In the genomic region with DNA sequence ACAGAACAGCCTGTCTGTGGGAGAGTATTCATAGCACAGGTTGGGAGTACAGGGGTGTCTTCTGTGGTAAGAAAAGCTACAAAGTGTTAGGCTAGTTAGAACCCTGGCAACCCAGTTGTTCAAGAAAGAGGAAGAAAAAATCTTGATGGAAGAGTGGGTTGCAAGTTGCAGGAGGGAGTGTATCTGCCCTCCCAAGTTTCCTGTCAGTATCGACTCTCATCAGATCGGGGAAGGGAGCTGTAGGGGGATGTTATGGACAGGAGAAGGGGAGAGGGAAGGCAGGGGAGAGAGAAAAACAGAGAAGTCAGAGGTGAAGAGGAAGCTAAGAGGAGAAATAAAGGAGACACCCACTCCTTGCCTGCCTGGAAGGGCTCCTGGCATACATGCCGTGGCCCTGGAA, we compare ENCODE assay signal across 19 mouse cellular contexts.
"Had no signal": no experiment of that assay in that cellular context is flagged by ENCODE, and none has a peak within 500 bp of the region (broad histone marks: within the 10 kb centered on the region; RNA-seq: fewer than 3 reads in every experiment).

No protein-coding gene starts in this region.

- ATAC-seq: liver, embryonic 12.5 days; lung, postnatal 0 days; midbrain, embryonic 16.5 days had no signal

- H3K9ac ChIP-seq: liver, embryonic 12.5 days; lung, embryonic 14.5 days; neural tube, embryonic 13.5 days; stomach, embryonic 15.5 days had no signal

- H3K27ac ChIP-seq: liver, embryonic 12.5 days; macrophage; midbrain, embryonic 12.5 days; neural tube, embryonic 13.5 days; stomach, embryonic 15.5 days had no signal

- H3K4me2 ChIP-seq: liver, embryonic 12.5 days; lung, embryonic 14.5 days; midbrain, embryonic 12.5 days; neural tube, embryonic 13.5 days; stomach, embryonic 15.5 days had no signal

- H3K4me3 ChIP-seq: liver, embryonic 12.5 days; midbrain, embryonic 12.5 days; myocyte; neural tube, embryonic 13.5 days; stomach, embryonic 15.5 days had no signal

- H3K9me3 ChIP-seq: liver, embryonic 12.5 days; midbrain, embryonic 12.5 days; neural tube, embryonic 13.5 days; stomach, embryonic 15.5 days had no signal

- H3K27me3 ChIP-seq: liver, embryonic 12.5 days; midbrain, embryonic 12.5 days; neural tube, embryonic 13.5 days; stomach, embryonic 15.5 days had no signal

- DNase-seq: kidney, adult 18-20 months; kidney, adult 9 months; kidney, postnatal 14 days; kidney, postnatal 4 days; left cerebral cortex, postnatal 4 days; lung, embryonic 14.5 days; retina, postnatal 1 day; right cerebral cortex, postnatal 25 days; spleen, adult 18-20 months; thymus, adult 18-20 months; thymus, postnatal 36 days had no signal
